8 mouse cellular contexts compared by ENCODE assay signal in genomic region chrX:155337567-155337904, GRCm38 (mm10). TPM values are rescaled to one million over a fixed set of nuclear protein-coding genes. Genes with fewer than 3 reads are reported as not detected.
DNase-seq lines count a peak whose midpoint lies in the region; ATAC-seq and TF ChIP-seq lines count a peak whose summit lies in the region.

No protein-coding gene starts in this region.

- H3K27me3 ChIP-seq in heart, embryonic 10.5 days (ENCODE audit: insufficient read depth, poor library complexity, severe bottlenecking): no peaks in the 10 kb centered on the region
- no peaks in the 10 kb centered on the region for H3K27me3 ChIP-seq in C2C12 (ENCODE audit: control insufficient read depth, insufficient read depth, insufficient read length)
- no peaks in the 10 kb centered on the region for H3K27me3 ChIP-seq in forebrain, embryonic 11.5 days (ENCODE audit: control insufficient read depth, insufficient read depth, low read length)
- H3K27me3 ChIP-seq in liver, embryonic 12.5 days (replicated peaks): no peaks in the 10 kb centered on the region

- H3K4me2 ChIP-seq in forebrain, embryonic 11.5 days (ENCODE audit: low read depth, low read length, severe bottlenecking): peak overlapping the region; percentile 43
- H3K4me2 ChIP-seq in liver, embryonic 12.5 days: peak overlapping the region; percentile 67

- H3K79me3 ChIP-seq in C2C12 (ENCODE audit: low read depth): peaks cover 10% of the 10 kb centered on the region

- no peaks in the 10 kb centered on the region for H3K9me3 ChIP-seq in heart, embryonic 10.5 days
- no peaks in the 10 kb centered on the region for H3K9me3 ChIP-seq in forebrain, embryonic 11.5 days (ENCODE audit: control insufficient read depth, low read length)
- no peaks in the 10 kb centered on the region for H3K9me3 ChIP-seq in liver, embryonic 12.5 days (replicated peaks)

- no peak for ATAC-seq in forebrain, embryonic 11.5 days (replicated peaks; ENCODE audit: low FRiP score)
- ATAC-seq in liver, embryonic 12.5 days: no peak

- no peak for DNase-seq in heart, embryonic 10.5 days (ENCODE audit: low spot score)
- no peak for DNase-seq in heart, adult 9 months (ENCODE audit: low spot score in 2 of 2)
- no peak for DNase-seq in forebrain, embryonic 11.5 days (ENCODE audit: low spot score)
- DNase-seq in ovary, postnatal 36 days (ENCODE audit: low spot score): no peak
- DNase-seq in layer of hippocampus, adult 8-10 months (ENCODE audit: low spot score in 2 of 2): no peak
- no peak for DNase-seq in spleen, postnatal 36 days (ENCODE audit: low spot score in 2 of 2)

- peaks cover 29% of the 10 kb centered on the region for H3K79me2 ChIP-seq in C2C12 (ENCODE audit: control insufficient read depth, insufficient read depth)

- H3K27ac ChIP-seq in heart, embryonic 10.5 days: peak overlapping the region; percentile 91
- 0 out of 2 replicates have a peak overlapping the region, but pooled peaks have one; percentile 62 for H3K27ac ChIP-seq in forebrain, embryonic 11.5 days (ENCODE audit: low read depth, low read length)
- peak overlapping the region; percentile 84; the same call in 1 of the 2 replicates for H3K27ac ChIP-seq in liver, embryonic 12.5 days

- no peak for TF ChIP-seq CTCF in C2C12 (IDR thresholded peaks at IDR 0.05; ENCODE audit: control insufficient read depth, insufficient read depth, insufficient read length)

- no peaks in the 10 kb centered on the region for H3K4me1 ChIP-seq in heart, embryonic 10.5 days
- H3K4me1 ChIP-seq in forebrain, embryonic 11.5 days (replicated peaks; ENCODE audit: control insufficient read depth, insufficient read depth, low read length): no peaks in the 10 kb centered on the region
- H3K4me1 ChIP-seq in liver, embryonic 12.5 days: 0 out of 2 replicates have a peak, but pooled peaks cover 3% of the 10 kb centered on the region

- H3K4me3 ChIP-seq in heart, embryonic 10.5 days: peak overlapping the region; percentile 66
- H3K4me3 ChIP-seq in C2C12 (ENCODE audit: insufficient read depth, poor library complexity, severe bottlenecking): peak overlapping the region; percentile 49
- H3K4me3 ChIP-seq in forebrain, embryonic 11.5 days (ENCODE audit: low read depth, low read length): peak overlapping the region; percentile 47
- peak overlapping the region; percentile 66 for H3K4me3 ChIP-seq in liver, embryonic 12.5 days

- H3ac ChIP-seq in C2C12 (ENCODE audit: control insufficient read depth, insufficient read length, low read depth): peak overlapping the region; percentile 69

- WGBS in heart, embryonic 10.5 days: 25% methylated on average over 7 of the region's 7 CpGs
- 31% methylated on average over 7 of the region's 7 CpGs for WGBS in forebrain, embryonic 11.5 days
- 20% methylated on average over 7 of the region's 7 CpGs for WGBS in liver, embryonic 12.5 days (ENCODE audit: insufficient replicate concordance)

- peak overlapping the region; percentile 70 for H3K9ac ChIP-seq in forebrain, embryonic 11.5 days (ENCODE audit: low read length)
- peak overlapping the region; percentile 62 for H3K9ac ChIP-seq in liver, embryonic 12.5 days

- H3K36me3 ChIP-seq in heart, embryonic 10.5 days: peaks cover 9% of the 10 kb centered on the region; the same call in 1 of the 2 replicates
- no peaks in the 10 kb centered on the region for H3K36me3 ChIP-seq in C2C12 (ENCODE audit: control insufficient read depth, insufficient read depth)
- H3K36me3 ChIP-seq in forebrain, embryonic 11.5 days (ENCODE audit: control insufficient read depth, insufficient read depth, low read length): no peaks in the 10 kb centered on the region
- H3K36me3 ChIP-seq in liver, embryonic 12.5 days: peaks cover 11% of the 10 kb centered on the region; the same call in 1 of the 2 replicates

TF ChIP-seq in C2C12, 6 proteins besides CTCF, POLR2A, EP300 and RAD21:
- no peak for TF ChIP-seq CEBPB (IDR thresholded peaks at IDR 0.05; ENCODE audit: low read depth)
- no peak for TF ChIP-seq USF1 (IDR thresholded peaks at IDR 0.05; ENCODE audit: low read depth)
- no peak for TF ChIP-seq MAX (IDR thresholded peaks at IDR 0.05)
- TF ChIP-seq MYOG (IDR thresholded peaks at IDR 0.05; ENCODE audit: control insufficient read depth, extremely low read depth, insufficient read length): no peak
- TF ChIP-seq MYOD1 (IDR thresholded peaks at IDR 0.05; ENCODE audit: control insufficient read depth, insufficient read length, low read depth): no peak
- TF ChIP-seq FOSL1 (IDR thresholded peaks at IDR 0.05; ENCODE audit: insufficient read depth, low read length, poor library complexity, severe bottlenecking): no peak

RNA-seq across cellular contexts. Expression of gene Prdx4, which starts 3.0 kb away (rescaled TPM):
- polyA plus RNA-seq in heart, embryonic 10.5 days (2016; fragmentation: Nextera tagmentation; extraction: Ambion mirVana): 277 and 279 TPM in 2 replicates
- polyA plus RNA-seq in C2C12 (2012; fragmentation: generic; extraction: Trizol): 191 TPM
- polyA plus RNA-seq in forebrain, embryonic 11.5 days (2014; fragmentation: Nextera tagmentation; extraction: Ambion mirVana): 229 and 239 TPM in 2 replicates
- 137 and 143 TPM in 2 replicates for polyA plus RNA-seq in liver, embryonic 12.5 days (2016; fragmentation: Nextera tagmentation; extraction: Ambion mirVana)
- 10 to 100 TPM; 13.4 to 27.5 (median 24.5) TPM for total RNA-seq in layer of hippocampus, adult 8-10 months (2022)
